Mouse (Mus musculus) CH12.LX (cell line): ENCODE results near the gene Rreb1.

Experiments
- CTCF ChIP-seq, 2 experiments: IDR thresholded peaks in 1 of 2; conservative IDR thresholded peaks in 1 of 2; 2 replicates each; pipeline ENCODE4 v1.5.1; 2011 to 2012; ENCODE audit warnings: low read depth in 2 of 2, low read length in 2 of 2, improper control_type of control experiment in 1 of 2, inconsistent platforms in 1 of 2, mild to moderate bottlenecking in 1 of 2, moderate library complexity in 1 of 2
- MAX ChIP-seq: IDR thresholded peaks from 2 replicates; pipeline ENCODE4 v1.6.1; 2011; ENCODE audit warnings: low read length, improper control_type of control experiment
- POLR2A ChIP-seq: IDR thresholded peaks from 2 replicates; pipeline ENCODE4 v1.6.1; 2011; ENCODE audit warnings: low read depth, mild to moderate bottlenecking, improper control_type of control experiment, low read length
- SMC3 ChIP-seq: IDR thresholded peaks from 2 replicates; pipeline ENCODE4 v1.6.1; 2011; ENCODE audit warnings: low read depth, low read length, improper control_type of control experiment

DNA sequence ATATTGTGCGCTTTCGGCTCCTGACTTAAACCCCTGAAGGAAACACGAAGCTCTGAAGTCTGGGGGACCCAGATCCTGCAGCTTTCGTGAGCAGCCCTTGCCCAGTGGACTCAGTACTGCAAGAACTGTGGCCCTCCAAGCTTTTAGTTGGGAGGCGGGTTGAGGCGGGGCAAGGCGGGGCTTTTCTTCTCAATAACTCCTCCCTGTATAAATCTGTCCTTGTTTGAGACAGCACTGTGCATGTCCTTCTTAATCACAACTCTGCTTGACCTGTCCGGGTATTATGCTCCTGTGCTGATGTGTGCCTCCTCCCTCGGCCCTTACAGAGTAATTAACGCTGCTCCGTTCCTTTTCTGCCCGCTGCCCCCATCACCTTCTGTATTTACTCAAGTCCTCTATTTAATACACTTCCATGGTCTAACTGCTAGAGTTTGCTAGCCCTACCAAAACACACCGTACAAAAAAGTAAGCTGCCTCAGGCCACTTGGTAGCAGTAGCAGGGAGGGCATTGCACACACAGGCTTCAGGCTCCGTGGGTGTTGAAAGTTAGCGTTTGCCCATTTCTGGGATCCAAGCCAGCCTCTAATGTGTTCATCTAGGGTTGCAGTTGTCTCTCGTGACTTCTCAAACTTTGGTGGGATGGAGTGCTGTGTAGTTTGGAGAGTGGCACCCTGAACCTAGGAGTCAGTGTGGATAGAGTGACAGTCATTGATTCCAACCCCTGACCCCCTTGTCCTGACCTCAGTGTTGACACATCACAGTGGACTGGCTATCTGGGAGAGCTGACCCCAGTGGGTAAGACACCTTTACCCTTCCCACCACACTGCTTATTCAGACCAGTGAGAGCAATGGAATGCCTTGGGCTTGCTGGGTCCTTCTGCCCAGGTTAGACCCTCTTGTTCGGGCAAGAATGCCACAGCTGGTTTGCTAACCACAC, 164.0 kb downstream of the Rreb1 start:
- TF ChIP-seq POLR2A, result no peak
- TF ChIP-seq MAX, result no peak
- TF ChIP-seq CTCF (conservative IDR thresholded peaks at IDR 0.05 in 1 of 2, IDR thresholded peaks at IDR 0.05 in 1 of 2; ENCODE audit: low read depth in 2 of 2, low read length in 2 of 2), result no peak
- no peak for TF ChIP-seq SMC3
